Mouse (Mus musculus) olfactory bulb, adult 2 months (tissue): ENCODE results near the gene Krt28.

Experiments
- CTCF ChIP-seq: fragments of 200-500 bp; IDR thresholded peaks from 2 replicates; pipeline ENCODE4 v1.5.1; 2012; ENCODE audit warnings: low read depth, mild to moderate bottlenecking, low read length, moderate library complexity; ENCODE audit not compliant: insufficient read depth
- POLR2A ChIP-seq: fragments of 200-500 bp; IDR thresholded peaks from 2 replicates; pipeline ENCODE4 v1.6.1; 2012; ENCODE audit warnings: mild to moderate bottlenecking, low read depth, low read length, moderate library complexity; ENCODE audit not compliant: insufficient read depth

- TF ChIP-seq POLR2A: no peak
- no peak for TF ChIP-seq CTCF
Measured at GRCm38 (mm10) chr11:99369853-99370451, 4.8 kb downstream of the Krt28 start.
